ENCODE assay signal across 22 mouse cellular contexts in the genomic region with DNA sequence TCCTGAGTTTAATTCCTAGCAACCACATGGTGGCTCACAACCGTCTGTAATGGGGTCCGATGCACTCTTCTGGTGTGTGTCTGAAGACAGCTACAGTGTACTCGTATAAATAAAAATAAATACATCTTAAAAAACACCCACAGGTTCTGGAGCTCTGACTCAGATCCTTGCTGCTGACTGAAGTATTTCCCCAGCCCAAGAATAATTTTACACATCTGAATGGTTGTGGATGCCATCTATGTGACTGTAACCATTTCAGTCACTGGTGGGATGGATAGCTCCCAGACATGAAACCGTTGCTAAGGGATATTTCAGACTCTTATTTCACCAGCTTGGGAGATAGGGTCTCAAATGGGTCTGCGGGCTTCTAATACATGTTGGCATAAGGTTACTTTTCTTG.
DNase-seq lines count a peak whose midpoint lies in the region; ATAC-seq lines count a peak whose summit lies in the region.
"Had no signal": no experiment of that assay in that cellular context is flagged by ENCODE, and none has a peak within 500 bp of the region (broad histone marks: within the 10 kb centered on the region; RNA-seq: fewer than 3 reads in every experiment).

No protein-coding gene starts in this region.

- H3K27ac ChIP-seq in midbrain, embryonic 11.5 days (ENCODE audit: low read depth, low read length): no peak overlapping the region
- H3K27ac ChIP-seq in midbrain, embryonic 13.5 days: no peak overlapping the region

- WGBS in midbrain, embryonic 11.5 days: 75% methylated on average over 5 of the region's 5 CpGs
- WGBS in midbrain, embryonic 13.5 days: 74% methylated on average over 5 of the region's 5 CpGs

- H3K36me3 ChIP-seq in midbrain, embryonic 11.5 days (ENCODE audit: control insufficient read depth, insufficient read depth, low read length): no peaks in the 10 kb centered on the region
- no peaks in the 10 kb centered on the region for H3K36me3 ChIP-seq in midbrain, embryonic 13.5 days
- H3K36me3 ChIP-seq: G1E had no signal

- DNase-seq in frontal cortex, postnatal 36 days (ENCODE audit: low spot score in 2 of 2): no peak
- peak; percentile 70 for DNase-seq in midbrain, embryonic 11.5 days (ENCODE audit: low spot score, missing footprints)
- DNase-seq in brain, adult 2 months (ENCODE audit: low read depth, low spot score): peak; percentile 54
- no peak for DNase-seq in neural tube, embryonic 10.5 days (ENCODE audit: extremely low spot score, low spot score)
- DNase-seq: adrenal gland, adult 2 months; adrenal gland, adult 8-10 months; adrenal gland, postnatal 10 days; adrenal gland, postnatal 14 days; adrenal gland, postnatal 25 days; adrenal gland, postnatal 36 days; B cell, adult 2 months; cerebellum, adult 11 months; cerebellum, adult 11-12 months; cerebellum, adult 18-20 months; cerebellum, adult 2 months had no signal

- H3K9me3 ChIP-seq in midbrain, embryonic 11.5 days (ENCODE audit: control insufficient read depth, low read length): peaks cover 3% of the 10 kb centered on the region
- 0 out of 2 replicates have a peak, but pooled peaks cover 5% of the 10 kb centered on the region for H3K9me3 ChIP-seq in midbrain, embryonic 13.5 days

- ATAC-seq in frontal cortex, adult (ENCODE audit: low TSS enrichment): peak; percentile 67; the same call in 1 of the 2 replicates
- no peak for ATAC-seq in midbrain, embryonic 11.5 days (ENCODE audit: low FRiP score)
- no peak for ATAC-seq in midbrain, embryonic 13.5 days
- ATAC-seq: activated CD4-positive, CD25-positive, alpha-beta regulatory T cell, adult 4 months; CD4-positive, CD25-positive, alpha-beta regulatory T cell, adult 4 months; Patski had no signal

- H3K9ac ChIP-seq in midbrain, embryonic 11.5 days (ENCODE audit: low read length): no peak overlapping the region
- H3K9ac ChIP-seq in midbrain, embryonic 13.5 days (replicated peaks): no peak overlapping the region

- no peak overlapping the region for H3K4me2 ChIP-seq in midbrain, embryonic 11.5 days
- no peak overlapping the region for H3K4me2 ChIP-seq in midbrain, embryonic 13.5 days (replicated peaks)

- peaks cover 12% of the 10 kb centered on the region for H3K4me1 ChIP-seq in midbrain, embryonic 11.5 days (ENCODE audit: control insufficient read depth, insufficient read depth, low read length)
- peaks cover 25% of the 10 kb centered on the region for H3K4me1 ChIP-seq in midbrain, embryonic 13.5 days (replicated peaks)

- H3K4me3 ChIP-seq in midbrain, embryonic 11.5 days (ENCODE audit: low read depth, low read length): no peak overlapping the region
- H3K4me3 ChIP-seq in midbrain, embryonic 13.5 days (replicated peaks): no peak overlapping the region

- no peaks in the 10 kb centered on the region for H3K27me3 ChIP-seq in midbrain, embryonic 11.5 days (ENCODE audit: control insufficient read depth, insufficient read depth, low read length)
- H3K27me3 ChIP-seq in midbrain, embryonic 13.5 days: peaks cover 27% of the 10 kb centered on the region
- H3K27me3 ChIP-seq: CH12.LX, Patski had no signal

Comparison
In these comparisons a context has a peak if more than half of its experiments do, and no peak if none do; other contexts are left out.
1. DNase-seq: peak in midbrain, embryonic 11.5 days (single experiment) and brain, adult 2 months (single experiment); none in frontal cortex, postnatal 36 days (0 of 2) and neural tube, embryonic 10.5 days (single experiment).